Mouse (Mus musculus) kidney, adult 2 months (tissue): ENCODE results near the gene Aldh1l2.

Source experiments
- CTCF ChIP-seq: fragments of 200-500 bp; conservative IDR thresholded peaks from 2 replicates; pipeline ENCODE4 v1.5.1; 2011; ENCODE audit warnings: low read depth, mild to moderate bottlenecking, control low read depth, low read length, moderate library complexity, mixed read lengths; ENCODE audit not compliant: insufficient read depth, insufficient read length
- POLR2A ChIP-seq: fragments of 200-500 bp; IDR thresholded peaks from one replicate; pipeline ENCODE4 v1.6.1; 2011; ENCODE audit warnings: low read depth, low read length, control low read depth

- TF ChIP-seq POLR2A (no peak), CTCF (no peak)
Measured at GRCm38 (mm10) chr10:83533258-83533909, 556 bp downstream of the Aldh1l2 start.
